Mouse (Mus musculus): ENCODE measurements at regions not wholly inside any gene's neighbourhood (a gene's known extent, or its start where the extent isn't known, plus 50 kb on each side); places are given as distances from the start of the nearest gene placed in this dataset.
A peak's percentile ranks its signal among the peaks of the same experiment; 100 is the strongest.

- Histone ChIP-seq H3K9ac (ENCODE audit: low read length) (no peak overlapping the region), H3K36me3 (ENCODE audit: control insufficient read depth, insufficient read depth, low read length) (no peaks in the 10 kb centered on the region), H3K27ac (ENCODE audit: low read depth, low read length) (no peak overlapping the region), H3K4me3 (ENCODE audit: low read depth, low read length) (no peak overlapping the region), H3K9me3 (ENCODE audit: control insufficient read depth, low read length) (no peaks in the 10 kb centered on the region), H3K4me1 (ENCODE audit: control insufficient read depth, insufficient read depth, low read length) (no peaks in the 10 kb centered on the region), H3K4me2 (ENCODE audit: low read depth) (no peak overlapping the region), H3K27me3 (ENCODE audit: control insufficient read depth, insufficient read depth, low read length) (no peaks in the 10 kb centered on the region)
- WGBS = 98% methylated on average over 2 of the region's 2 CpGs
- no peak for DNase-seq (ENCODE audit: low spot score)
- no peak for ATAC-seq (ENCODE audit: insufficient read depth, low FRiP score, low TSS enrichment)
These were observed 634.3 kb downstream of the Nup35 start for GRCm38 (mm10) chr2:81251321-81251720.

- WGBS = 86% methylated on average over 4 of the region's 4 CpGs
- DNase-seq (ENCODE audit: low spot score) = no peak
These were observed 645.2 kb downstream of the Nup35 start for GRCm38 (mm10) chr2:81262056-81262765.

GRCm38 (mm10) chr2:81269245-81269880, 652.3 kb downstream of the Nup35 start:
- WGBS = 77% methylated on average over 3 of the region's 3 CpGs

More at GRCm38 (mm10) chr2:81262056-81262765, 645.2 kb downstream of the Nup35 start:
- no peaks in the 10 kb centered on the region for H3K4me1 ChIP-seq (ENCODE audit: control insufficient read depth, insufficient read depth, low read length)
- H3K9me3 ChIP-seq (ENCODE audit: control insufficient read depth, low read length) = no peaks in the 10 kb centered on the region
- H3K36me3 ChIP-seq (ENCODE audit: control insufficient read depth, insufficient read depth, low read length) = no peaks in the 10 kb centered on the region
- no peak for ATAC-seq (ENCODE audit: insufficient read depth, low FRiP score, low TSS enrichment)
- no peaks in the 10 kb centered on the region for H3K27me3 ChIP-seq (ENCODE audit: control insufficient read depth, insufficient read depth, low read length)
- no peak overlapping the region for H3K4me3 ChIP-seq (ENCODE audit: low read depth, low read length)
- H3K9ac ChIP-seq (ENCODE audit: low read length) = no peak overlapping the region
- no peak overlapping the region for H3K4me2 ChIP-seq (ENCODE audit: low read depth)
- no peak overlapping the region for H3K27ac ChIP-seq (ENCODE audit: low read depth, low read length)

GRCm38 (mm10) chr2:81270914-81271313, 653.9 kb downstream of the Nup35 start:
- Histone ChIP-seq H3K9ac (ENCODE audit: low read length) (no peak overlapping the region), H3K4me3 (ENCODE audit: low read depth, low read length) (no peak overlapping the region)
- no peak for ATAC-seq (ENCODE audit: insufficient read depth, low FRiP score, low TSS enrichment)

More at GRCm38 (mm10) chr2:81269245-81269880, 652.3 kb downstream of the Nup35 start:
- Histone ChIP-seq H3K36me3 (ENCODE audit: control insufficient read depth, insufficient read depth, low read length) (no peaks in the 10 kb centered on the region), H3K4me1 (ENCODE audit: control insufficient read depth, insufficient read depth, low read length) (no peaks in the 10 kb centered on the region), H3K27me3 (ENCODE audit: control insufficient read depth, insufficient read depth, low read length) (no peaks in the 10 kb centered on the region), H3K9me3 (ENCODE audit: control insufficient read depth, low read length) (no peaks in the 10 kb centered on the region), H3K27ac (ENCODE audit: low read depth, low read length) (no peak overlapping the region), H3K4me2 (ENCODE audit: low read depth) (no peak overlapping the region), H3K9ac (ENCODE audit: low read length) (no peak overlapping the region), H3K4me3 (ENCODE audit: low read depth, low read length) (no peak overlapping the region)
- ATAC-seq (ENCODE audit: insufficient read depth, low FRiP score, low TSS enrichment) (no peak), DNase-seq (ENCODE audit: low spot score) (no peak)

GRCm38 (mm10) chr2:81272536-81272935, 655.5 kb downstream of the Nup35 start:
- Histone ChIP-seq H3K4me2 (ENCODE audit: low read depth) (no peak overlapping the region), H3K4me3 (ENCODE audit: low read depth, low read length) (no peak overlapping the region), H3K9ac (ENCODE audit: low read length) (no peak overlapping the region), H3K27ac (ENCODE audit: low read depth, low read length) (no peak overlapping the region), H3K4me1 (ENCODE audit: control insufficient read depth, insufficient read depth, low read length) (no peaks in the 10 kb centered on the region), H3K36me3 (ENCODE audit: control insufficient read depth, insufficient read depth, low read length) (no peaks in the 10 kb centered on the region), H3K27me3 (ENCODE audit: control insufficient read depth, insufficient read depth, low read length) (no peaks in the 10 kb centered on the region), H3K9me3 (ENCODE audit: control insufficient read depth, low read length) (no peaks in the 10 kb centered on the region)
- ATAC-seq (ENCODE audit: insufficient read depth, low FRiP score, low TSS enrichment) (no peak), DNase-seq (ENCODE audit: low spot score) (no peak)

More at GRCm38 (mm10) chr2:81270914-81271313, 653.9 kb downstream of the Nup35 start:
- no peaks in the 10 kb centered on the region for H3K27me3 ChIP-seq (ENCODE audit: control insufficient read depth, insufficient read depth, low read length)
- no peaks in the 10 kb centered on the region for H3K4me1 ChIP-seq (ENCODE audit: control insufficient read depth, insufficient read depth, low read length)
- no peak for DNase-seq (ENCODE audit: low spot score)
- H3K27ac ChIP-seq (ENCODE audit: low read depth, low read length) = no peak overlapping the region
- no peak overlapping the region for H3K4me2 ChIP-seq (ENCODE audit: low read depth)
- no peaks in the 10 kb centered on the region for H3K9me3 ChIP-seq (ENCODE audit: control insufficient read depth, low read length)
- WGBS = 83% methylated on average over 1 of the region's 1 CpGs
- H3K36me3 ChIP-seq (ENCODE audit: control insufficient read depth, insufficient read depth, low read length) = no peaks in the 10 kb centered on the region

- no peak overlapping the region for H3K9ac ChIP-seq (ENCODE audit: low read length)
- H3K4me2 ChIP-seq (ENCODE audit: low read depth) = no peak overlapping the region
- no peaks in the 10 kb centered on the region for H3K36me3 ChIP-seq (ENCODE audit: control insufficient read depth, insufficient read depth, low read length)
- H3K27me3 ChIP-seq (ENCODE audit: control insufficient read depth, insufficient read depth, low read length) = no peaks in the 10 kb centered on the region
- no peaks in the 10 kb centered on the region for H3K4me1 ChIP-seq (ENCODE audit: control insufficient read depth, insufficient read depth, low read length)
- no peak overlapping the region for H3K27ac ChIP-seq (ENCODE audit: low read depth, low read length)
- peak; percentile 38; the same call in 1 of the 2 replicates for ATAC-seq (ENCODE audit: insufficient read depth, low FRiP score, low TSS enrichment)
- no peaks in the 10 kb centered on the region for H3K9me3 ChIP-seq (ENCODE audit: control insufficient read depth, low read length)
- no peak overlapping the region for H3K4me3 ChIP-seq (ENCODE audit: low read depth, low read length)
- WGBS = 29% methylated on average over 3 of the region's 3 CpGs
- no peak for DNase-seq (ENCODE audit: low spot score)
These were observed 670.4 kb downstream of the Nup35 start for GRCm38 (mm10) chr2:81287414-81287813.

- Histone ChIP-seq H3K27me3 (ENCODE audit: control insufficient read depth, insufficient read depth, low read length) (no peaks in the 10 kb centered on the region), H3K9ac (ENCODE audit: low read length) (no peak overlapping the region), H3K27ac (ENCODE audit: low read depth, low read length) (no peak overlapping the region), H3K4me2 (ENCODE audit: low read depth) (no peak overlapping the region), H3K4me1 (ENCODE audit: control insufficient read depth, insufficient read depth, low read length) (no peaks in the 10 kb centered on the region), H3K36me3 (ENCODE audit: control insufficient read depth, insufficient read depth, low read length) (no peaks in the 10 kb centered on the region), H3K9me3 (ENCODE audit: control insufficient read depth, low read length) (no peaks in the 10 kb centered on the region), H3K4me3 (ENCODE audit: low read depth, low read length) (no peak overlapping the region)
- DNase-seq (ENCODE audit: low spot score) (no peak), ATAC-seq (ENCODE audit: insufficient read depth, low FRiP score, low TSS enrichment) (no peak)
- WGBS = 81% methylated on average over 3 of the region's 3 CpGs
These were observed 711.6 kb downstream of the Nup35 start for GRCm38 (mm10) chr2:81328648-81329047.

GRCm38 (mm10) chr2:81336982-81337381, 716.0 kb upstream of the Zfp804a start:
- no peak for DNase-seq (ENCODE audit: low spot score)
- Histone ChIP-seq H3K9me3 (ENCODE audit: control insufficient read depth, low read length) (no peaks in the 10 kb centered on the region), H3K27ac (ENCODE audit: low read depth, low read length) (no peak overlapping the region), H3K4me3 (ENCODE audit: low read depth, low read length) (no peak overlapping the region), H3K4me1 (ENCODE audit: control insufficient read depth, insufficient read depth, low read length) (no peaks in the 10 kb centered on the region), H3K27me3 (ENCODE audit: control insufficient read depth, insufficient read depth, low read length) (no peaks in the 10 kb centered on the region), H3K9ac (ENCODE audit: low read length) (no peak overlapping the region), H3K4me2 (ENCODE audit: low read depth) (no peak overlapping the region), H3K36me3 (ENCODE audit: control insufficient read depth, insufficient read depth, low read length) (no peaks in the 10 kb centered on the region)
- WGBS = 77% methylated on average over 2 of the region's 2 CpGs
- ATAC-seq (ENCODE audit: insufficient read depth, low FRiP score, low TSS enrichment) = no peak

- Histone ChIP-seq H3K27ac (ENCODE audit: low read depth, low read length) (no peak overlapping the region), H3K4me2 (ENCODE audit: low read depth) (no peak overlapping the region), H3K9ac (ENCODE audit: low read length) (no peak overlapping the region), H3K36me3 (ENCODE audit: control insufficient read depth, insufficient read depth, low read length) (no peaks in the 10 kb centered on the region), H3K27me3 (ENCODE audit: control insufficient read depth, insufficient read depth, low read length) (no peaks in the 10 kb centered on the region), H3K4me3 (ENCODE audit: low read depth, low read length) (no peak overlapping the region), H3K4me1 (ENCODE audit: control insufficient read depth, insufficient read depth, low read length) (no peaks in the 10 kb centered on the region), H3K9me3 (ENCODE audit: control insufficient read depth, low read length) (no peaks in the 10 kb centered on the region)
- WGBS = 83% methylated on average over 2 of the region's 2 CpGs
- ATAC-seq (ENCODE audit: insufficient read depth, low FRiP score, low TSS enrichment) (no peak), DNase-seq (ENCODE audit: low spot score) (no peak)
These were observed 712.6 kb upstream of the Zfp804a start for GRCm38 (mm10) chr2:81340417-81340816.
